Mouse (Mus musculus): ENCODE results near the gene Bin2.

DNA sequence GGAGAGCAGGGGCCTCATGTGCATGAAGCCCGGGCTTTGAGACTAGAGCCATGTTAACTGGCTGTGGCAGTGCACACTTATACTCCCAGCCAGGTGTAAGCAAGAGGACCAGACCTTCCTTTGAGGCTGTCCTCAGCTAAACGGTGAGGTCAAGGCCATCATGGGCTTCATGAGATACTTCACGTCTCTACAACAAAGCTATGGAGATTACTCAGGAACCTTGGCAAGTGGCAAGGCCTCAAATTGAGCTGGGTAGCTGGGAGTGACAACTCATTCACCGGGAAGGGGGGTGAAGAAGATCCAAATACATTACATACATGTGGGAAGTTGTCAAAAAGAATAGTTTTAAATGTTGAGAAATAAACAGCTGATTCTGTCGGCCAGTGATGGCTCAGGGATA is 8.5 kb downstream of the Bin2 start:
- TF ChIP-seq POLR2A (IDR thresholded peaks at IDR 0.05; ENCODE audit: low read depth, low read length) (no peak), USF2 (conservative IDR thresholded peaks at IDR 0.05; ENCODE audit: low read depth, low read length) (no peak), CTCF (conservative IDR thresholded peaks at IDR 0.05 in 1 of 2, IDR thresholded peaks at IDR 0.05 in 1 of 2; ENCODE audit: low read depth in 2 of 2, low read length in 2 of 2) (no peak), HCFC1 (IDR thresholded peaks at IDR 0.05; ENCODE audit: low read depth, low read length) (no peak), ZKSCAN1 (IDR thresholded peaks at IDR 0.05; ENCODE audit: borderline replicate concordance, low read depth, low read length) (no peak), SIN3A (IDR thresholded peaks at IDR 0.05; ENCODE audit: low read length) (no peak), ELF1 (IDR thresholded peaks at IDR 0.05; ENCODE audit: low read depth, low read length) (no peak)

Measured in CH12.LX (cell line).